Mouse (Mus musculus): ENCODE data around the gene Pdlim7. TPM values are rescaled to one million over a fixed set of nuclear protein-coding genes. Genes with fewer than 3 reads are reported as not detected.

Gene Pdlim7
- polyA plus RNA-seq, 1 experiment from 2014 or later = 147 TPM

- WGBS = under 1% methylated on average over 70 of the region's 70 CpGs
These were observed 23.0 kb upstream of the Pdlim7 start, which contains the start of gene Ddx41 for GRCm38 (mm10) chr13:55536194-55537175. TSS of gene Ddx41 (minus strand) at chr13:55536658.

GRCm38 (mm10) chr13:55535796-55536193 lies 22.3 kb upstream of the Pdlim7 start:
- H3K4me2 ChIP-seq (ENCODE audit: low read length) = peak overlapping the region; percentile 82
- no peaks in the 10 kb centered on the region for H3K27me3 ChIP-seq (replicated peaks; ENCODE audit: control insufficient read depth, insufficient read depth, low read length)
- peaks cover 13% of the 10 kb centered on the region for H3K4me1 ChIP-seq (replicated peaks; ENCODE audit: control insufficient read depth, insufficient read depth, low read length)
- H3K4me3 ChIP-seq (replicated peaks; ENCODE audit: low read length) = peak overlapping the region; percentile 86
- H3K27ac ChIP-seq (ENCODE audit: low read length) = peak overlapping the region; percentile 70
- peaks cover 34% of the 10 kb centered on the region for H3K36me3 ChIP-seq (ENCODE audit: control insufficient read depth, insufficient read depth)
- no peaks in the 10 kb centered on the region for H3K9me3 ChIP-seq (ENCODE audit: control insufficient read depth, low read length)
- no peak for ATAC-seq
- peak overlapping the region; percentile 84 for H3K9ac ChIP-seq (replicated peaks; ENCODE audit: low read depth, low read length)
- WGBS = 16% methylated on average over 17 of the region's 17 CpGs

More at GRCm38 (mm10) chr13:55536194-55537175, 23.0 kb upstream of the Pdlim7 start, which contains the start of gene Ddx41:
- peak within 1 kb of the TSS; percentile 84 for H3K9ac ChIP-seq (replicated peaks; ENCODE audit: low read depth, low read length)
- H3K9me3 ChIP-seq (ENCODE audit: control insufficient read depth, low read length) = no peaks in the 10 kb centered on the region
- H3K27ac ChIP-seq (ENCODE audit: low read length) = peak within 1 kb of the TSS; percentile 70
- peak within 1 kb of the TSS; percentile 82 for H3K4me2 ChIP-seq (ENCODE audit: low read length)
- peaks cover 33% of the 10 kb centered on the region for H3K36me3 ChIP-seq (ENCODE audit: control insufficient read depth, insufficient read depth)
- peaks cover 13% of the 10 kb centered on the region for H3K4me1 ChIP-seq (replicated peaks; ENCODE audit: control insufficient read depth, insufficient read depth, low read length)
- H3K4me3 ChIP-seq (replicated peaks; ENCODE audit: low read length) = peak within 1 kb of the TSS; percentile 86
- peak; percentile 98 for ATAC-seq
- no peaks in the 10 kb centered on the region for H3K27me3 ChIP-seq (replicated peaks; ENCODE audit: control insufficient read depth, insufficient read depth, low read length)

GRCm38 (mm10) chr13:55535191-55535590 lies 21.7 kb upstream of the Pdlim7 start:
- no peaks in the 10 kb centered on the region for H3K9me3 ChIP-seq (ENCODE audit: control insufficient read depth, low read length)
- peaks cover 13% of the 10 kb centered on the region for H3K4me1 ChIP-seq (replicated peaks; ENCODE audit: control insufficient read depth, insufficient read depth, low read length)
- H3K9ac ChIP-seq (replicated peaks; ENCODE audit: low read depth, low read length) = no peak overlapping the region
- no peak overlapping the region; the same call in 1 of the 2 replicates for H3K4me3 ChIP-seq (replicated peaks; ENCODE audit: low read length)
- H3K27me3 ChIP-seq (replicated peaks; ENCODE audit: control insufficient read depth, insufficient read depth, low read length) = no peaks in the 10 kb centered on the region
- no peak overlapping the region for H3K27ac ChIP-seq (ENCODE audit: low read length)
- H3K36me3 ChIP-seq (ENCODE audit: control insufficient read depth, insufficient read depth) = peaks cover 37% of the 10 kb centered on the region
- ATAC-seq = no peak
- WGBS = 95% methylated on average over 15 of the region's 15 CpGs
- H3K4me2 ChIP-seq (ENCODE audit: low read length) = peak overlapping the region; percentile 82

- no peaks in the 10 kb centered on the region for H3K9me3 ChIP-seq (ENCODE audit: control insufficient read depth, low read length)
- H3K36me3 ChIP-seq (ENCODE audit: control insufficient read depth, insufficient read depth) = peaks cover 31% of the 10 kb centered on the region
- H3K4me1 ChIP-seq (replicated peaks; ENCODE audit: control insufficient read depth, insufficient read depth, low read length) = no peaks in the 10 kb centered on the region
- ATAC-seq = no peak
- WGBS = 84% methylated on average over 8 of the region's 8 CpGs
- H3K4me3 ChIP-seq (replicated peaks; ENCODE audit: low read length) = no peak within 1 kb of the TSS
- no peak within 1 kb of the TSS for H3K27ac ChIP-seq (ENCODE audit: low read length)
- no peaks in the 10 kb centered on the region for H3K27me3 ChIP-seq (replicated peaks; ENCODE audit: control insufficient read depth, insufficient read depth, low read length)
- H3K9ac ChIP-seq (replicated peaks; ENCODE audit: low read depth, low read length) = no peak within 1 kb of the TSS
- H3K4me2 ChIP-seq (ENCODE audit: low read length) = no peak within 1 kb of the TSS
These were observed 15.9 kb upstream of the Pdlim7 start, which contains the start of gene Dok3 for GRCm38 (mm10) chr13:55529198-55529915. TSS of gene Dok3 (minus strand) at chr13:55529296.

GRCm38 (mm10) chr13:55527834-55528772 lies 14.6 kb upstream of the Pdlim7 start:
- H3K9ac ChIP-seq (replicated peaks; ENCODE audit: low read depth, low read length) = no peak overlapping the region
- WGBS = 80% methylated on average over 18 of the region's 18 CpGs
- no peaks in the 10 kb centered on the region for H3K9me3 ChIP-seq (ENCODE audit: control insufficient read depth, low read length)
- H3K36me3 ChIP-seq (ENCODE audit: control insufficient read depth, insufficient read depth) = peaks cover 24% of the 10 kb centered on the region
- H3K4me1 ChIP-seq (replicated peaks; ENCODE audit: control insufficient read depth, insufficient read depth, low read length) = no peaks in the 10 kb centered on the region
- H3K4me2 ChIP-seq (ENCODE audit: low read length) = no peak overlapping the region
- no peaks in the 10 kb centered on the region for H3K27me3 ChIP-seq (replicated peaks; ENCODE audit: control insufficient read depth, insufficient read depth, low read length)
- H3K27ac ChIP-seq (ENCODE audit: low read length) = no peak overlapping the region
- no peak for ATAC-seq
- no peak overlapping the region for H3K4me3 ChIP-seq (replicated peaks; ENCODE audit: low read length)

GRCm38 (mm10) chr13:55527212-55527611 lies 13.7 kb upstream of the Pdlim7 start:
- no peak overlapping the region for H3K9ac ChIP-seq (replicated peaks; ENCODE audit: low read depth, low read length)
- WGBS = 89% methylated on average over 16 of the region's 16 CpGs
- no peak for ATAC-seq
- H3K27ac ChIP-seq (ENCODE audit: low read length) = no peak overlapping the region
- no peak overlapping the region for H3K4me2 ChIP-seq (ENCODE audit: low read length)
- H3K4me3 ChIP-seq (replicated peaks; ENCODE audit: low read length) = no peak overlapping the region
- no peaks in the 10 kb centered on the region for H3K27me3 ChIP-seq (replicated peaks; ENCODE audit: control insufficient read depth, insufficient read depth, low read length)
- peaks cover 20% of the 10 kb centered on the region for H3K36me3 ChIP-seq (ENCODE audit: control insufficient read depth, insufficient read depth)
- no peaks in the 10 kb centered on the region for H3K9me3 ChIP-seq (ENCODE audit: control insufficient read depth, low read length)
- no peaks in the 10 kb centered on the region for H3K4me1 ChIP-seq (replicated peaks; ENCODE audit: control insufficient read depth, insufficient read depth, low read length)

GRCm38 (mm10) chr13:55525733-55526553 lies 12.5 kb upstream of the Pdlim7 start:
- WGBS = 77% methylated on average over 16 of the region's 16 CpGs

GRCm38 (mm10) chr13:55523951-55524600 lies 10.6 kb upstream of the Pdlim7 start:
- WGBS = 91% methylated on average over 23 of the region's 23 CpGs

More at GRCm38 (mm10) chr13:55525733-55526553, 12.5 kb upstream of the Pdlim7 start:
- no peaks in the 10 kb centered on the region for H3K27me3 ChIP-seq (replicated peaks; ENCODE audit: control insufficient read depth, insufficient read depth, low read length)
- no peak for ATAC-seq
- H3K27ac ChIP-seq (ENCODE audit: low read length) = no peak overlapping the region
- no peaks in the 10 kb centered on the region for H3K4me1 ChIP-seq (replicated peaks; ENCODE audit: control insufficient read depth, insufficient read depth, low read length)
- peaks cover 14% of the 10 kb centered on the region for H3K36me3 ChIP-seq (ENCODE audit: control insufficient read depth, insufficient read depth)
- no peaks in the 10 kb centered on the region for H3K9me3 ChIP-seq (ENCODE audit: control insufficient read depth, low read length)
- H3K9ac ChIP-seq (replicated peaks; ENCODE audit: low read depth, low read length) = no peak overlapping the region
- no peak overlapping the region for H3K4me2 ChIP-seq (ENCODE audit: low read length)
- no peak overlapping the region for H3K4me3 ChIP-seq (replicated peaks; ENCODE audit: low read length)

More at GRCm38 (mm10) chr13:55523951-55524600, 10.6 kb upstream of the Pdlim7 start:
- H3K9ac ChIP-seq (replicated peaks; ENCODE audit: low read depth, low read length) = no peak overlapping the region
- peaks cover 1% of the 10 kb centered on the region for H3K36me3 ChIP-seq (ENCODE audit: control insufficient read depth, insufficient read depth)
- no peaks in the 10 kb centered on the region for H3K4me1 ChIP-seq (replicated peaks; ENCODE audit: control insufficient read depth, insufficient read depth, low read length)
- no peaks in the 10 kb centered on the region for H3K27me3 ChIP-seq (replicated peaks; ENCODE audit: control insufficient read depth, insufficient read depth, low read length)
- H3K4me3 ChIP-seq (replicated peaks; ENCODE audit: low read length) = no peak overlapping the region
- no peaks in the 10 kb centered on the region for H3K9me3 ChIP-seq (ENCODE audit: control insufficient read depth, low read length)
- no peak for ATAC-seq
- H3K4me2 ChIP-seq (ENCODE audit: low read length) = no peak overlapping the region
- H3K27ac ChIP-seq (ENCODE audit: low read length) = no peak overlapping the region
